Mouse (Mus musculus) cerebral cortex, adult 2 months (tissue): ENCODE measurements around the gene Ndst4.

ENCODE experiments used
- WGBS: fragments of 180-500 bp; shearing (Covaris S2); methylation state at CpG from one replicate; pipeline ENCODE4 v1.1.7; 2018; 5-methylcytosine and 5-hydroxymethylcytosine counted together

Ndst4 gene

GRCm38 (mm10) chr3:125722953-125723352 is 319.1 kb downstream of the Ndst4 start:
- 67% methylated on average over 2 of the region's 2 CpGs for WGBS

DNA sequence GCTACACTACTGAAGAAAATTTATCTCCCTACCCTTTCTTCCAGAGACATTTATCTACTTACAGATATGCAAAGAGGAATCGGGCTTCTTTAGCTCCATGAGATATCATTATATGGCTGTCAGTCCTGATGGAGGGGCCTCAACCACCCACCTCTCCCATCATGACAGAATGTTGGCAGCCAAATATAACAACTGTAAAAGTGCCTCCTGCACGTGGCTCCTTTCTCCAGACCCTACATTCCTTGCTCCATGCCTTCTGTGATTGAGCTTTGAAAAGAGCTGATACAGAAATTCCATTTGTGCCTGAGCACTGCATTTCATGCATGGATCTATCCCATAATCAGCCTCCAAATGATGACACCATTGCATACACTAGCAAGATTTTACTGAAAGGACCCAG is 331.1 kb downstream of the Ndst4 start:
- WGBS, result 79% methylated on average over 2 of the region's 2 CpGs

- 75% methylated on average over 3 of the region's 3 CpGs for WGBS
Measured at GRCm38 (mm10) chr3:125744468-125745141, 340.7 kb downstream of the Ndst4 start.

GRCm38 (mm10) chr3:125745142-125745496 is 341.2 kb downstream of the Ndst4 start:
- WGBS, result 89% methylated on average over 3 of the region's 3 CpGs

DNA sequence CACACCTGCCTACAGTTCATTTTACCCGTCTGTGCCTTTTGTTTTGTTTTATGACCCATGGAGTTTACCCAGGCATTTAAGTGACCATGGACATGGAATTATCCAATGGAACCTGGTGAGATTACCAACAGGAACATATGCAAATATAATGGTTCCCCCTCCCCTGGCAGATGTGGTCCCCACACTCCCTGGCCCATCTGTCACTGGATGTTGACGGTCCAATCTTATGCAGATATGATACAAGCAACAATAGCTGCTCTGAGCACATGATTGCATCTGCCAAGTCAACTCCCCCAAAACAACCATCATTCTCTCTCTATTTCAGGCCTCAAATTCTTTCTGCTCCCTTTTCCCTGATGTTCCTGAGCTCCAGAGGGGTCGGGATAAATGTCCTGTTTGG is 342.5 kb downstream of the Ndst4 start:
- WGBS, result 69% methylated on average over 3 of the region's 3 CpGs

DNA sequence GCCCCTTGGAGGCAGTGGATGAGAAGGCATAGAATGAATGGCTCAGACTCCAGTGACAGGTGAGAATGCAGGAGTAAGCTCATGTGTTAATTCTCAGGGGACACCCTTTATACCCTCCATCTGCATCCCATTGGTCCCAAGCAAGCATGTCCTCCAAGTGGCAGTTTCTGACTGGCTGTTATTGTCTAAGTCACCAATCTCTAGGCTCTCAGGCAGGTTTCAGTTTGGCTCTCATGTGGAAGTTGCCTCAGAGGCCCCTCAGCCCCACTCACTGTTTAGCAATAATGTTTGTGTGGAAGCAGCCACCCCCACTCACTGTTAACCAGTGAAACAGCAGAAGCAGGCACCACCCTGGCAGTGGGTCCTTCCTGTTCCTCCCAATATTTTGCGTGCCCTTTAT is 353.0 kb downstream of the Ndst4 start:
- WGBS, result 82% methylated on average over 1 of the region's 1 CpGs
